Mouse (Mus musculus) lung, adult 2 months (tissue): ENCODE results near the gene BC017158.

Source experiments
- CTCF ChIP-seq: fragments of 200-500 bp; IDR thresholded peaks from 2 replicates; pipeline ENCODE4 v1.5.1; 2011; ENCODE audit warnings: mild to moderate bottlenecking, low read length, control low read depth; ENCODE audit not compliant: insufficient read depth
- POLR2A ChIP-seq: fragments of 200-500 bp; IDR thresholded peaks from 2 replicates; pipeline ENCODE4 v1.6.1; 2011; ENCODE audit warnings: low read depth, mild to moderate bottlenecking, control low read depth, low read length, borderline replicate concordance; ENCODE audit errors: extremely low read depth

- no peak for TF ChIP-seq CTCF
- TF ChIP-seq POLR2A: no peak
Measured at GRCm38 (mm10) chr7:128304198-128304597, 6.2 kb upstream of the BC017158 start.
